Mouse (Mus musculus): ENCODE data around the gene Rapgef3.

Rapgef3 gene

DNA sequence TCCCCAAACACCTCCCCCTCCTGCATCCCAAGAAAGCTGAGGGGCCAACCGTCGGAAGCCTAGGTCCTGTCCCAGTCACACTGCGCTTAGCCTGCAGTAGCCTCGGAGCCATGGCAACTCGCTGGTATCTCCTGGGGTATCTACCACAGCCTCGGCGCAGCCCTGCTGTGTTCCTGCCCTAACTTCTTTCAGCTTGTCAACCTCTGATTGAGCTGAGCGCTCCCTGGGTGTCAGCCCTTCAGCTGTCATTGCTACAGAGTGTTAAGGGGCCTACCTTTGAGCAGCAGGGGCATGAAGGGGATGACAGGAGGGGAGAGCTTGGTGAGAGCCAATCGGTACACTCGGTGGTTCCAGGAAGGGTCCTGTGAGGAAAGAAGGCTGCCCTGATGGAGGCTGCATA is 19.5 kb downstream of the Rapgef3 start:
- in situ Hi-C loops (cut with MboI; ENCODE audit: low sequenced_read_pairs), result no loop called here

DNA sequence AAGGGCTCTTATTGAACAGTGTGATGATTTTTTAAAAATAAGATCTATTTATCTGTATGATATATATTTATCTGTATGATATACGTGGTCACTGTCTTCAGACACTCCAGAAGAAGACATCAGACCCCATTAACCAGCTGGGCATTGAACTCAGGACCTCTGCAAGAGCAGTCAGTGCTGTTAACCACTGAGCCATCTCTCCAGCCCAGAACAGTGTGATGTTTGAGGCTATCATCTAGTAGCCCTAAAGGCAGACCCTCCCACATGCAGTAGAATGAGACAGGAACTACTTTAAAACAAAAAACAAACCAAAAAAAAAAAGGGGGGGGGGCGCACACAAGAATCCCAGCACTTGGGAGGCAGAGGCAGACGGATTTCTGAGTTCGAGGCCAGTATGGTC is 20.3 kb downstream of the Rapgef3 start:
- in situ Hi-C loops (cut with MboI; ENCODE audit: low sequenced_read_pairs), result no loop called here

DNA sequence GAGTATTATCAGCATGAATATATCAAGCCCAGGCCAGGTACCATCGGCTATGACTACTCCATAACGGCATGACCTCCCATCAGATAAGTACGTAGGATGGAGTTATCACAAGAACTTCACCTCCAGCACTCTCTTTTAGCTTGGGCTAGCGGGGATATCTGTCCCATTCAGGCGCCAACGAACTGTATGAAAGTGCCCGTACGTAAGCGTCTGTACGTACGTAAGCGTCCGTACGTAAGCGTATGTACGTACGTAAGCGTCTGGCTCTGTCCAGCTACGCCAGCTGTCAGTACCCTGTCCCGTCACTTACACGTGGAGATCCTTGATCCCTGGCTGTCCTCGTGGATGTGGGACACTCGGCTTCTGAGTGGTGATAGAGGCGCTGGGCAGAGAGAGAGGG is 21.0 kb downstream of the Rapgef3 start:
- in situ Hi-C loops (cut with MboI; ENCODE audit: low sequenced_read_pairs), result no loop called here

DNA sequence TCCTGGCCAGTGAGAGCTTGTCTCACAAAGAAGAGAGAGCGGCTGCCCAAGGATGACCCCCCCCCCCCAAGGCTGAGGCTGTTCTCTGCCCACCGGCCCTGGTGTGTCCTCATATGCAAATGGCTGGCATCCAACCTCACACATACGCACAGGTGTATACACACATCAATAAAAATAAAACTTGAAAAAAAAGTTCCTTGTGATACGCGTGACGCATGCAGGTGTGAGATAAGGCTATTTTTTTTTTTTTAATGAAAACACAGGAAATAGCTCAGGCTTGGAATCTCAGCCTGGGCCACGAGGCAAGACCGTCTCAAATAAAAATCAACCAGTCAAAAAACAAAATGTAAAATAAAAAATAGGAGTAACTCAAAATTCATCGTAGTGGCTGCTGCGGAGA is 21.5 kb downstream of the Rapgef3 start:
- in situ Hi-C loops (cut with MboI; ENCODE audit: low sequenced_read_pairs), result no loop called here

DNA sequence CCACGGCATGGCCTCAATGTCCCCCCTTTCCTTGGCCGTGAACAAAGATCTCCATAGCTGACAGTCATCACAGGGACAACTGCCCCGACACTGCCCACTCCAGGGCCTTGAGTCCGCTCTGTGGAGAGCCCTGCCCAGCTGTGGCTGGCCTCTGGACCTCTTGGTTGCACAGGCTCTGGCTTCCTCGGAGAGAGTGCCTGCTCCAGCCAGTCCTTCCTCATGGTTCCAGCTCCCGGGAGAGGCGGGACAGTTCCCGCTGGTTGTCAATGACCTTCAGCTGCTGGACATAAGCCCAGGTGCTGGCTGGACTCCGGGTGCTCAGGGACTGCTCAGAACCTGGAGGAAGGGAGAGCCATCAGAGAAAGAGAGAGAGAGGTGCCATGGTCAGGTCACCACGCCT is 22.4 kb downstream of the Rapgef3 start:
- in situ Hi-C loops (cut with MboI; ENCODE audit: low sequenced_read_pairs), result no loop called here

- in situ Hi-C loops (cut with MboI; ENCODE audit: low sequenced_read_pairs), result no loop called here
Measured at GRCm38 (mm10) chr15:97744930-97745329, 22.8 kb downstream of the Rapgef3 start.

DNA sequence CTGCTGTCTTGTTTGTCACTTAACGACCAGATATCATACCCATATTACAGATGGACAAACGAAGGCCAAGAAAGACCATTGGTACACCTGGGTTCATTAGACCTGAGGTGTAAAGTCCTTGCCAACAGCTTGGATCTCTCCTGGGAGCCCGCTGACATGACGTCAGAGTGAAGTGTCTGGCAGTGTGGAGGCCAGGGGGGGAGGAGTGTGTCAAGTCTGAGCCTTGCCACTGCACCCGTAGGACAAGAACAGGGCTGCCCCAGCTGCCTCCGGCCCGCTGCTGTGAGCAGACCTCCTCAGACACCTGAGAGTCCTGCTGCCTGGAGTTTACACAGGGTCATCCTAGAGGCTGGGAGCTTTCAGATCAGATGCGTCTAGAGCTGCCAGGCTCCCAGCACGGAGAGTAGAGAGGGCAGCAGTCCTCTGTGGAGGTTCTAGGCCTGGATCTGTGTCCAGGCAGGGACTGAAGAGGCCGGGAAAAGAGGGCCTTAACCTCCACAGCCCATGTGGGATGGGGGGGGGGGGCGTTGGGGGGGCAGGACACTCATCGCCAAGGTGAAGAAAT is 23.7 kb downstream of the Rapgef3 start:
- in situ Hi-C loops (cut with MboI; ENCODE audit: low sequenced_read_pairs), result no loop called here

DNA sequence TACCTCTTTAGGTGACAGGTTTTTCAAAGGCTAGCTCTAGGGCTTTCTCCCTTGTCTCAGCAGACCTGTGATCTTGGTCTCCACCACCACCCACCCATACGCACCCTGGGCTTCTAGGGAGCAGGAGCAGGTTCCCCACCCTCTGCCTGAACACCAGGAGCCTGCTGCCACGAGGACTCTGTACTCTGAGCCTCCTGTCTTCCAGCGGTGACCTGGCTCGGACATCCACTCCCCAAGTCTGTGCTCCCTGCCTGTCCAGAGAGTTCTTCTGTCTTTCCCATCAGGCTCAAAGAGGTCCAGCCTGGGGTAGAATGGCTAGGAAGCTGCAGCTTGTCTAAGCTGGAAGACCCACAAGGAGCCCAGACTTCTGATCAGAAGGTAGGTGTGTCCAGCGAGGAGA is 24.6 kb downstream of the Rapgef3 start:
- in situ Hi-C loops (cut with MboI; ENCODE audit: low sequenced_read_pairs), result no loop called here

- in situ Hi-C loops (cut with MboI; ENCODE audit: low sequenced_read_pairs), result no loop called here
Measured at GRCm38 (mm10) chr15:97742600-97742999, 25.2 kb downstream of the Rapgef3 start.

GRCm38 (mm10) chr15:97742074-97742473 is 25.7 kb downstream of the Rapgef3 start:
- in situ Hi-C loops (cut with MboI; ENCODE audit: low sequenced_read_pairs), result no loop called here

- in situ Hi-C loops (cut with MboI; ENCODE audit: low sequenced_read_pairs), result no loop called here
Measured at GRCm38 (mm10) chr15:97741662-97742061, 26.1 kb downstream of the Rapgef3 start.

- in situ Hi-C loops (cut with MboI; ENCODE audit: low sequenced_read_pairs), result no loop called here
Measured at GRCm38 (mm10) chr15:97740283-97740732, 27.5 kb downstream of the Rapgef3 start.

DNA sequence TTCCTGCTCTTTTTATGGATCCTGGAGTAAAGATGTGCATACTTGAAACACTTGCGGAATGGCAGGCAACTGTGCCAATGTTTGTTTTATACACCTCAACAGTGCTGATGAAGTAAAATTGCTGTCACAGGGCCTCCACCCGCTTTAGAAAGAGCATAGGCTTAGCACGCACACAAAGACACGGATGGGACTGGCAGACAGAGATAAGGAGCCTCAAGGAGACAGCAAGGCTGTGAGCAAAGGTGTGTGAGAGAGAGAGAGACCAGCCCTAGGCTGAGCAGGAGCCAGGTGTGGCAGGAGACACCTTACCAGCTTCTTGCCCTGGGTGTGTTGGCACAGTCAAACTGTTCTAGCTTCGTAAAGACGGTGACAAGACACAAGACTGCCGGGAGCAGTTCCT is 28.8 kb downstream of the Rapgef3 start:
- in situ Hi-C loops (cut with MboI; ENCODE audit: low sequenced_read_pairs), result no loop called here

- in situ Hi-C loops (cut with MboI; ENCODE audit: low sequenced_read_pairs), result no loop called here
Measured at GRCm38 (mm10) chr15:97731988-97732387, 35.8 kb downstream of the Rapgef3 start.

GRCm38 (mm10) chr15:97731111-97731510 is 36.7 kb downstream of the Rapgef3 start, which contains the start of gene Endou:
Gene Endou (minus strand): TSS chr15:97731339.
- in situ Hi-C loops (cut with MboI; ENCODE audit: low sequenced_read_pairs), result no loop called here

DNA sequence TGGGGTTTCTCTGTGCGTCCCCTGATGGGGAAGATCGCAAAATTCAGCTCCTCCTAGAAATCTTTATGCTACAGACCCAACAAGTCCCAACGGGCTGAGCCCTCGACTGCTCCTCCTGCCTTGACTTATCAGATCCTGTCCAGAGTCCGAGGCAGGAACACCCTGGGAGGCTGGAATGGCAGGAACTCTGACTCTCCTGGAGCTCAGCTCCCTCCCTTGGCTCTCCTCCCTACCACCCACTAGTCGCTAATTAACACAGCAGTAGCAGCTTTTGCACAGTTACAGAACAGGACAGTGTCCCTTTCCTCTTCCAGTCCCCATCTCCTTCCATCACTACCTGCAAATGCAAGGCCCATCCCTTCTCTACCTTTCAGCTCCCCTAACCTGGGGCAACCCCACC is 37.4 kb downstream of the Rapgef3 start:
- in situ Hi-C loops (cut with MboI; ENCODE audit: low sequenced_read_pairs), result no loop called here

- in situ Hi-C loops (cut with MboI; ENCODE audit: low sequenced_read_pairs), result no loop called here
Measured at GRCm38 (mm10) chr15:97728804-97729203, 39.0 kb downstream of the Rapgef3 start.

GRCm38 (mm10) chr15:97728394-97728793 is 39.4 kb downstream of the Rapgef3 start:
- in situ Hi-C loops (cut with MboI; ENCODE audit: low sequenced_read_pairs), result no loop called here

- in situ Hi-C loops (cut with MboI; ENCODE audit: low sequenced_read_pairs), result no loop called here
Measured at GRCm38 (mm10) chr15:97727520-97727919, 40.3 kb downstream of the Rapgef3 start.

GRCm38 (mm10) chr15:97727048-97727447 is 40.7 kb downstream of the Rapgef3 start:
- in situ Hi-C loops (cut with MboI; ENCODE audit: low sequenced_read_pairs), result no loop called here

GRCm38 (mm10) chr15:97726310-97726709 is 41.5 kb downstream of the Rapgef3 start:
- in situ Hi-C loops (cut with MboI; ENCODE audit: low sequenced_read_pairs), result no loop called here

DNA sequence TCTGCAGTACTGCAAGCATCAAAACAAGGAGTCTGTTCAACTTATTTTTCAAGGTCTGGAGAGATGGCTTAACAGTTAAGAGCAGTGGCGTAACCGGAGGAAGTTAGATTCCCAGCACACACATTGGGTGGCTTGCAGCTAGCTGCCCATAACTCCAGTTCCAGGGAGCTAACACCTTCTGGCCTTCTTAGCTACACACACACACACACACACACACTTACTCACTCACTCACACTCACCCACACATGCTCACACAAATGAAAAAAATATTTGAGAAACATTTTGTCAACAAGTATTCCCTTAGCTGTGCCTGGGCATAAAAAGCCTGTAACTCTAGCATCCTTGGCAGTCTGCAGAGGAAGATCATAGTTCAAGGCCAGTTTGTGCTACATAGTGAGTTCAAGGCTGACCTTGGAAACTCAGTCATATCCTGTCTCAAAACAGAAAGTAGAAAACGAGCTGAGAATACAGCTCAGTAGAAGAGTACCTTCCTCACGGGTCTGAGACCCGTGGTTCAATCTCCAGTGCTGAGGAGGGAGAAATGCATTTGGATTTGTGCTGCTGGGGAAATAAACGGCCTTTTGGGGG is 42.5 kb downstream of the Rapgef3 start:
- in situ Hi-C loops (cut with MboI; ENCODE audit: low sequenced_read_pairs), result no loop called here

All from CH12F3 (cell line).